Mouse (Mus musculus): ENCODE results near the gene Washc4.

DNA sequence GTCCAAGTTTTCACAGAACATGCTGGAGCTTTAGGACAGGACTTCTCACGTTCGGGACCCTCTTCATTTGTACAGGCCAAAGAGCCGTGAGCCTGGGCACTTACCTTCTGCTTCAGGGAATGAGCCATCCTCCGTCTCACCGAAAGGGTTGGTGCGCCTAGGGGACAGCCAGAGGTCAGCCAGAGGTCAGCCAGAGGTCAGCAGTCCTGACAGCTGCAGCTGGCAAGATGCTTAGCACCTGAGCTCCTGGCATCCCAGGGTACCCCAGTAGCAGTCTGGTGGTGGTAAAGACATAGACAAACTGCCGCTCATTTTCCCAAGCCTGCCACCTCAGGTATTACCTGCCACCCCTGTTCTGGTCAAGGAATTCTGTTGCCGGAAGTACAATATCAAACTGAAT, 65.0 kb downstream of the Washc4 start:
- TF ChIP-seq CTCF (conservative IDR thresholded peaks at IDR 0.05; ENCODE audit: low read length): no peak
- TF ChIP-seq POU5F1 (IDR thresholded peaks at IDR 0.05; ENCODE audit: borderline replicate concordance, low read length): no peak

Data from E14TG2a.4 (cell line).